Mouse (Mus musculus) telencephalon, adult 2 months (tissue): Measurements from ENCODE around the gene Ghr.
A peak's percentile ranks its signal among the peaks of the same experiment; 100 is the strongest.

ENCODE experiments used
- DNase-seq: peaks from one replicate; pipeline ENCODE4 v3.0.0-alpha.2; 2011; ENCODE audit warnings: low read depth, low spot score

The Ghr gene

GRCm38 (mm10) chr15:3582807-3583636 is at the start of gene Ghr:
Gene Ghr, minus strand, starts transcription at chr15:3583492.
- DNase-seq: peak; percentile 76

GRCm38 (mm10) chr15:3622746-3623145 is 39.5 kb upstream of the Ghr start:
- no peak for DNase-seq

- DNase-seq: no peak
These were observed 37.1 kb upstream of the Ghr start for GRCm38 (mm10) chr15:3620368-3620767.

GRCm38 (mm10) chr15:3618311-3618710 is 35.0 kb upstream of the Ghr start:
- no peak for DNase-seq

- no peak for DNase-seq
These were observed 28.7 kb upstream of the Ghr start for GRCm38 (mm10) chr15:3611961-3612360.

- no peak for DNase-seq
These were observed 24.7 kb upstream of the Ghr start for GRCm38 (mm10) chr15:3607951-3608350.

GRCm38 (mm10) chr15:3602098-3602486 is 18.8 kb upstream of the Ghr start:
- DNase-seq: no peak

- DNase-seq: no peak
These were observed 18.3 kb upstream of the Ghr start for GRCm38 (mm10) chr15:3601422-3602097.

- DNase-seq: no peak
These were observed 4.6 kb upstream of the Ghr start for GRCm38 (mm10) chr15:3587879-3588278.

- no peak for DNase-seq
These were observed 1.1 kb upstream of the Ghr start for GRCm38 (mm10) chr15:3584361-3584760.

GRCm38 (mm10) chr15:3581861-3582806 is 1.2 kb downstream of the Ghr start:
- peak; percentile 28 for DNase-seq

GRCm38 (mm10) chr15:3581337-3581736 is 2.0 kb downstream of the Ghr start:
- DNase-seq: no peak

- DNase-seq: no peak
These were observed 3.1 kb downstream of the Ghr start for GRCm38 (mm10) chr15:3580216-3580615.

- DNase-seq: no peak
These were observed 4.9 kb downstream of the Ghr start for GRCm38 (mm10) chr15:3578286-3578980.

- DNase-seq: peak; percentile 35
These were observed 14.0 kb downstream of the Ghr start for GRCm38 (mm10) chr15:3569178-3569903.

- no peak for DNase-seq
These were observed 18.7 kb downstream of the Ghr start for GRCm38 (mm10) chr15:3564570-3564969.

GRCm38 (mm10) chr15:3563929-3564516 is 19.3 kb downstream of the Ghr start:
- no peak for DNase-seq

- no peak for DNase-seq
These were observed 19.8 kb downstream of the Ghr start for GRCm38 (mm10) chr15:3563473-3563872.

GRCm38 (mm10) chr15:3558524-3558923 is 24.8 kb downstream of the Ghr start:
- no peak for DNase-seq

GRCm38 (mm10) chr15:3544289-3544688 is 39.0 kb downstream of the Ghr start:
- no peak for DNase-seq
